Comparison of ENCODE assay signal across 25 mouse cellular contexts in genomic region chr11:113729239-113729638, GRCm38 (mm10). TPM values are rescaled to one million over a fixed set of nuclear protein-coding genes. Genes with fewer than 3 reads are reported as not detected.
DNase-seq lines count a peak whose midpoint lies in the region; ATAC-seq and TF ChIP-seq lines count a peak whose summit lies in the region.
"Had no signal": no experiment of that assay in that cellular context is flagged by ENCODE, and none has a peak within 500 bp of the region (broad histone marks: within the 10 kb centered on the region; RNA-seq: fewer than 3 reads in every experiment).

No protein-coding gene starts in this region.

- TF ChIP-seq POLR2A in kidney, adult 2 months (IDR thresholded peaks at IDR 0.05; ENCODE audit: low read depth, low read length) = no peak

- intact Hi-C loops in left cerebral cortex, postnatal 36 days (cut with DNase I) = no loop called here

- no peaks in the 10 kb centered on the region for H3K27me3 ChIP-seq in kidney, adult 2 months (replicated peaks; ENCODE audit: control insufficient read depth, insufficient read depth, low read length)
- no peaks in the 10 kb centered on the region for H3K27me3 ChIP-seq in E14TG2a.4 (ENCODE audit: insufficient read depth, low read length)
- no peaks in the 10 kb centered on the region for H3K27me3 ChIP-seq in limb, embryonic 12.5 days
- H3K27me3 ChIP-seq: hindbrain, embryonic 15.5 days; limb, embryonic 13.5 days; neural tube, embryonic 15.5 days had no signal

- H3K4me1 ChIP-seq in kidney, adult 2 months (ENCODE audit: control insufficient read depth, insufficient read depth, low read length) = peaks cover 36% of the 10 kb centered on the region
- peaks cover 95% of the 10 kb centered on the region for H3K4me1 ChIP-seq in E14TG2a.4 (replicated peaks; ENCODE audit: low read depth, low read length)
- H3K4me1 ChIP-seq in limb, embryonic 12.5 days (replicated peaks) = peaks cover 83% of the 10 kb centered on the region

- DNase-seq in adrenal gland, postnatal 14 days = peak; percentile 15
- no peak for DNase-seq in adrenal gland, postnatal 25 days
- DNase-seq in kidney, adult 2 months = peak; percentile 28
- no peak for DNase-seq in kidney, postnatal 14 days
- no peak for DNase-seq in urinary bladder, postnatal 4 days (ENCODE audit: low spot score in 2 of 2)
- DNase-seq in left cerebral cortex, postnatal 36 days (ENCODE audit: low spot score in 2 of 2) = no peak
- DNase-seq: cerebellum, adult 11 months; cerebellum, postnatal 25 days; forebrain, postnatal 0 days; gastrocnemius, postnatal 10 days; liver, postnatal 0 days; lung, postnatal 36 days; right cerebral cortex, postnatal 4 days; thymus, postnatal 14 days had no signal

- H3K27ac ChIP-seq in kidney, adult 2 months (ENCODE audit: insufficient read depth, low read depth, low read length) = 0 out of 2 replicates have a peak overlapping the region, but pooled peaks have one; percentile 10
- H3K27ac ChIP-seq in limb, embryonic 12.5 days = peak overlapping the region; percentile 91
- H3K27ac ChIP-seq: hindbrain, embryonic 15.5 days; midbrain, embryonic 10.5 days; neural tube, embryonic 15.5 days had no signal

- 55% methylated on average over 21 of the region's 21 CpGs for WGBS in kidney, adult 2 months
- 78% methylated on average over 21 of the region's 21 CpGs for WGBS in limb, embryonic 12.5 days

- ATAC-seq in limb, embryonic 12.5 days (ENCODE audit: insufficient number of reproducible peaks, insufficient read depth, low FRiP score, low TSS enrichment, low read depth) = no peak
- ATAC-seq: CD4-positive, CD25-positive, alpha-beta regulatory T cell, adult 4 months; forebrain, postnatal 0 days; intestine, postnatal 0 days; liver, postnatal 0 days had no signal

- no peak overlapping the region for H3K4me2 ChIP-seq in limb, embryonic 12.5 days
- H3K4me2 ChIP-seq: hindbrain, embryonic 15.5 days; limb, embryonic 13.5 days; neural tube, embryonic 15.5 days had no signal

- no peak overlapping the region for H3K4me3 ChIP-seq in kidney, adult 2 months (ENCODE audit: insufficient read depth, low read depth, low read length)
- peak overlapping the region; percentile 48 for H3K4me3 ChIP-seq in E14TG2a.4 (replicated peaks; ENCODE audit: low read length)
- H3K4me3 ChIP-seq in limb, embryonic 12.5 days (replicated peaks) = no peak overlapping the region
- H3K4me3 ChIP-seq: heart, embryonic 10.5 days; hindbrain, embryonic 15.5 days; limb, embryonic 13.5 days; midbrain, embryonic 10.5 days; neural tube, embryonic 15.5 days had no signal

- TF ChIP-seq CTCF in kidney, adult 2 months (conservative IDR thresholded peaks at IDR 0.05; ENCODE audit: insufficient read depth, insufficient read length, low read depth, low read length) = no peak
- no peak for TF ChIP-seq CTCF in E14TG2a.4 (conservative IDR thresholded peaks at IDR 0.05; ENCODE audit: low read length)

- no peaks in the 10 kb centered on the region for H3K9me3 ChIP-seq in E14TG2a.4 (ENCODE audit: low read length)
- no peaks in the 10 kb centered on the region for H3K9me3 ChIP-seq in limb, embryonic 12.5 days
- H3K9me3 ChIP-seq: heart, embryonic 10.5 days; hindbrain, embryonic 15.5 days; limb, embryonic 13.5 days; midbrain, embryonic 10.5 days; neural tube, embryonic 15.5 days had no signal

- H3K9ac ChIP-seq in limb, embryonic 12.5 days (replicated peaks) = no peak overlapping the region
- H3K9ac ChIP-seq: forebrain, postnatal 0 days; hindbrain, embryonic 15.5 days; liver, postnatal 0 days; neural tube, embryonic 15.5 days had no signal

- no peaks in the 10 kb centered on the region for H3K36me3 ChIP-seq in kidney, adult 2 months (ENCODE audit: control insufficient read depth, insufficient read depth, low read length)
- peaks cover 85% of the 10 kb centered on the region for H3K36me3 ChIP-seq in E14TG2a.4 (ENCODE audit: insufficient read depth, low read length)
- peaks cover 69% of the 10 kb centered on the region for H3K36me3 ChIP-seq in limb, embryonic 12.5 days

RNA-seq across cellular contexts. Expression of gene Cpsf4l, which starts 19.4 kb away (rescaled TPM):
- total RNA-seq in adrenal gland, postnatal 14 days (2021) = 1.5 and 2.5 TPM in 2 replicates
- 0.76 TPM in 2 replicates for total RNA-seq in adrenal gland, postnatal 25 days (2021)
- 8.9 and 9.0 TPM in 2 replicates for polyA plus RNA-seq in kidney, adult 2 months (2012; rRNA removed)
- polyA plus RNA-seq in limb, embryonic 12.5 days (2016; fragmentation: Nextera tagmentation; extraction: Ambion mirVana) = 0.60 and 0.75 TPM in 2 replicates
- not detected for total RNA-seq in left cerebral cortex, postnatal 36 days (2021)
- total RNA-seq: forebrain, postnatal 0 days; gastrocnemius, postnatal 10 days; heart, postnatal 25 days had no signal
- polyA plus RNA-seq: adrenal gland, adult 2 months; intestine, postnatal 0 days had no signal

RNA-seq across cellular contexts. Expression of gene Cdc42ep4, which starts 22.4 kb away (rescaled TPM):
- total RNA-seq in adrenal gland, postnatal 14 days (2021) = 76.8 and 82.7 TPM in 2 replicates
- total RNA-seq in adrenal gland, postnatal 25 days (2021) = 114 and 133 TPM in 2 replicates
- 18.0 and 18.2 TPM in 2 replicates for polyA plus RNA-seq in kidney, adult 2 months (2012; rRNA removed)
- polyA plus RNA-seq in limb, embryonic 12.5 days (2016; fragmentation: Nextera tagmentation; extraction: Ambion mirVana) = 119 and 120 TPM in 2 replicates
- total RNA-seq in left cerebral cortex, postnatal 36 days (2021) = 10 to 100 TPM; 21.9 to 29.8 TPM

RNA-seq across cellular contexts. Expression of gene D11Wsu47e, which starts 45.0 kb away (rescaled TPM):
- 15.9 and 18.2 TPM in 2 replicates for total RNA-seq in adrenal gland, postnatal 14 days (2021)
- total RNA-seq in adrenal gland, postnatal 25 days (2021) = 21.7 and 22.4 TPM in 2 replicates
- 7.6 and 7.8 TPM in 2 replicates for polyA plus RNA-seq in kidney, adult 2 months (2012; rRNA removed)
- 23.7 and 25.8 TPM in 2 replicates for polyA plus RNA-seq in limb, embryonic 12.5 days (2016; fragmentation: Nextera tagmentation; extraction: Ambion mirVana)
- 10 to 100 TPM; 11.5 to 14.9 TPM for total RNA-seq in left cerebral cortex, postnatal 36 days (2021)

RNA-seq across cellular contexts. Expression of gene Fam104a, which starts 45.3 kb away (rescaled TPM):
- 25.7 and 28.5 TPM in 2 replicates for total RNA-seq in adrenal gland, postnatal 14 days (2021)
- total RNA-seq in adrenal gland, postnatal 25 days (2021) = 29.1 and 30.5 TPM in 2 replicates
- 24.6 and 25.8 TPM in 2 replicates for polyA plus RNA-seq in kidney, adult 2 months (2012; rRNA removed)
- 51.8 and 54.1 TPM in 2 replicates for polyA plus RNA-seq in limb, embryonic 12.5 days (2016; fragmentation: Nextera tagmentation; extraction: Ambion mirVana)
- total RNA-seq in left cerebral cortex, postnatal 36 days (2021) = 10 to 100 TPM; 28.3 to 31.6 TPM

Comparison
In these comparisons a context has a peak if more than half of its experiments do, and no peak if none do; other contexts are left out.
1. DNase-seq: peak in adrenal gland, postnatal 14 days (single experiment) and kidney, adult 2 months (single experiment); none in adrenal gland, postnatal 25 days (single experiment), kidney, postnatal 14 days (single experiment), urinary bladder, postnatal 4 days (0 of 2) and left cerebral cortex, postnatal 36 days (0 of 2).